In the genomic region with DNA sequence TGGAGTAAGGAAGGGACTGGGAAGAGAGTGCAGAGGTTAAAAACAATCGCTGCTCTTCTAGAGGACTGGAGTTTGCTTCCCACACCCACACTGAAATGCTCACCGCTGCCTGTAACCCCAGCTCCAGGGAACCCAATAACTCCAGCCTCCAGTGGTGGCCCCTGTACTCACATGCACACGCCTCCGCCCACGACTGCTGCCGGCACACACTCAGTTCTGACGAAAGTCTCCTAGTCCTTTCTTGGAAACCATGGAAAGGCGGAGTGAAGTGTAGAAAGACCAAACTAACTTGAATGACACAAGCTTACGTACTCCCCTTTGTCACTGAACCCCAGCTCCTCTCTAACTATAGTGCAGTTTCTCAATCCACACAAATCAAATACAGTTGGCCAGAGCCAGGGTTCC, we compare ENCODE assay signal across 19 mouse cellular contexts. TPM values are rescaled to one million over a fixed set of nuclear protein-coding genes. Genes with fewer than 3 reads are reported as not detected.
DNase-seq lines count a peak whose midpoint lies in the region; ATAC-seq and TF ChIP-seq lines count a peak whose summit lies in the region.
"Had no signal": no experiment of that assay in that cellular context is flagged by ENCODE, and none has a peak within 500 bp of the region (broad histone marks: within the 10 kb centered on the region; RNA-seq: fewer than 3 reads in every experiment).

No protein-coding gene starts in this region.

- no peak for ATAC-seq in intestine, postnatal 0 days
- ATAC-seq in forebrain, embryonic 15.5 days (replicated peaks), result no peak
- no peak for ATAC-seq in forebrain, embryonic 16.5 days
- ATAC-seq: forebrain, embryonic 14.5 days; hindbrain, embryonic 16.5 days had no signal

- 27% methylated on average over 9 of the region's 9 CpGs for WGBS in liver, adult 2 months
- 40% methylated on average over 9 of the region's 9 CpGs for WGBS in intestine, postnatal 0 days
- 82% methylated on average over 9 of the region's 9 CpGs for WGBS in forebrain, embryonic 15.5 days
- 73% methylated on average over 9 of the region's 9 CpGs for WGBS in forebrain, embryonic 16.5 days

- peaks cover 3% of the 10 kb centered on the region; the same call in 1 of the 2 replicates for H3K4me1 ChIP-seq in liver, adult 2 months (ENCODE audit: control insufficient read depth, insufficient read depth, low read length)
- no peaks in the 10 kb centered on the region for H3K4me1 ChIP-seq in intestine, postnatal 0 days (replicated peaks; ENCODE audit: control insufficient read depth, insufficient read depth, low read length)
- H3K4me1 ChIP-seq in forebrain, embryonic 15.5 days, result 0 out of 2 replicates have a peak, but pooled peaks cover 3% of the 10 kb centered on the region
- H3K4me1 ChIP-seq in forebrain, embryonic 16.5 days (replicated peaks; ENCODE audit: control insufficient read depth, insufficient read depth, low read length), result 0 out of 2 replicates have a peak, but pooled peaks cover 2% of the 10 kb centered on the region

- H3K36me3 ChIP-seq in liver, adult 2 months (ENCODE audit: control insufficient read depth, insufficient read depth, low read length), result no peaks in the 10 kb centered on the region
- H3K36me3 ChIP-seq in intestine, postnatal 0 days (ENCODE audit: control insufficient read depth, insufficient read depth), result no peaks in the 10 kb centered on the region
- H3K36me3 ChIP-seq in forebrain, embryonic 15.5 days, result no peaks in the 10 kb centered on the region
- no peaks in the 10 kb centered on the region for H3K36me3 ChIP-seq in forebrain, embryonic 16.5 days (ENCODE audit: control insufficient read depth, insufficient read depth)
- H3K36me3 ChIP-seq: embryonic facial prominence, embryonic 10.5 days; heart, embryonic 13.5 days; kidney, embryonic 15.5 days; limb, embryonic 15.5 days; neural tube, embryonic 15.5 days had no signal

- H3K27ac ChIP-seq in liver, adult 2 months (replicated peaks; ENCODE audit: insufficient read depth, low read depth, low read length), result no peak overlapping the region
- no peak overlapping the region for H3K27ac ChIP-seq in intestine, postnatal 0 days (ENCODE audit: low read depth, low read length)
- H3K27ac ChIP-seq in forebrain, embryonic 15.5 days (replicated peaks), result no peak overlapping the region
- no peak overlapping the region for H3K27ac ChIP-seq in forebrain, embryonic 16.5 days (ENCODE audit: low read length)
- H3K27ac ChIP-seq: embryonic facial prominence, embryonic 10.5 days; heart, embryonic 13.5 days; kidney, embryonic 15.5 days; limb, embryonic 15.5 days; neural tube, embryonic 15.5 days had no signal

- H3K4me2 ChIP-seq in intestine, postnatal 0 days (replicated peaks; ENCODE audit: low read depth), result peak overlapping the region; percentile 43
- no peak overlapping the region for H3K4me2 ChIP-seq in forebrain, embryonic 15.5 days (replicated peaks)
- no peak overlapping the region for H3K4me2 ChIP-seq in forebrain, embryonic 16.5 days (ENCODE audit: low read length)
- H3K4me2 ChIP-seq: heart, embryonic 13.5 days; kidney, embryonic 15.5 days; limb, embryonic 15.5 days; neural tube, embryonic 15.5 days had no signal

- H3K9ac ChIP-seq in liver, adult 2 months (ENCODE audit: low read depth, low read length), result no peak overlapping the region
- H3K9ac ChIP-seq in intestine, postnatal 0 days (ENCODE audit: low read depth, low read length), result no peak overlapping the region
- no peak overlapping the region for H3K9ac ChIP-seq in forebrain, embryonic 15.5 days (replicated peaks)
- H3K9ac ChIP-seq in forebrain, embryonic 16.5 days (replicated peaks; ENCODE audit: low read depth, low read length), result no peak overlapping the region
- H3K9ac ChIP-seq: heart, embryonic 13.5 days; kidney, embryonic 15.5 days; limb, embryonic 15.5 days; neural tube, embryonic 15.5 days had no signal

- H3K79me2 ChIP-seq in liver, adult 2 months (ENCODE audit: control insufficient read depth, insufficient read depth, low read length), result no peaks in the 10 kb centered on the region

- peak; percentile 53 for DNase-seq in liver, adult 2 months (ENCODE audit: extremely low read depth, low read depth, low spot score)
- DNase-seq in liver, result no peak
- DNase-seq in ES-CJ7 (ENCODE audit: low read depth, low spot score), result peak; percentile 66
- peak; percentile 64 for DNase-seq in adipocyte (ENCODE audit: low spot score)
- DNase-seq in left cerebral cortex, postnatal 14 days (ENCODE audit: low spot score in 2 of 2), result no peak
- DNase-seq: cerebellum, adult 11-12 months; heart, postnatal 36 days; right cerebral cortex, postnatal 25 days; thymus, postnatal 25 days had no signal

- H3K4me3 ChIP-seq in liver, adult 2 months (ENCODE audit: insufficient read depth, low read depth, low read length), result no peak overlapping the region
- H3K4me3 ChIP-seq in intestine, postnatal 0 days (ENCODE audit: low read depth, low read length), result no peak overlapping the region; the same call in 1 of the 2 replicates
- no peak overlapping the region for H3K4me3 ChIP-seq in forebrain, embryonic 15.5 days
- no peak overlapping the region for H3K4me3 ChIP-seq in forebrain, embryonic 16.5 days (replicated peaks; ENCODE audit: low read length)
- H3K4me3 ChIP-seq: embryonic facial prominence, embryonic 10.5 days; heart, embryonic 13.5 days; kidney, embryonic 15.5 days; limb, embryonic 15.5 days; neural tube, embryonic 15.5 days had no signal

- H3K27me3 ChIP-seq in liver, adult 2 months (ENCODE audit: control insufficient read depth, insufficient read depth, low read length), result no peaks in the 10 kb centered on the region
- H3K27me3 ChIP-seq in intestine, postnatal 0 days (replicated peaks; ENCODE audit: control insufficient read depth, insufficient read depth, low read length), result no peaks in the 10 kb centered on the region
- H3K27me3 ChIP-seq in forebrain, embryonic 15.5 days, result no peaks in the 10 kb centered on the region
- no peaks in the 10 kb centered on the region for H3K27me3 ChIP-seq in forebrain, embryonic 16.5 days (replicated peaks; ENCODE audit: control insufficient read depth, insufficient read depth, low read length)
- H3K27me3 ChIP-seq: heart, embryonic 13.5 days; limb, embryonic 15.5 days; neural tube, embryonic 15.5 days had no signal

- intact Hi-C loops in left cerebral cortex, postnatal 14 days (cut with DNase I), result loop anchor here (5.0 to 10.0 kb wide), 4 partner anchors 65 to 255 kb away; no protein-coding TSS in a partner anchor

- H3K9me3 ChIP-seq in intestine, postnatal 0 days (ENCODE audit: control insufficient read depth), result no peaks in the 10 kb centered on the region
- H3K9me3 ChIP-seq in forebrain, embryonic 15.5 days, result no peaks in the 10 kb centered on the region
- H3K9me3 ChIP-seq in forebrain, embryonic 16.5 days (ENCODE audit: control insufficient read depth, low read length), result no peaks in the 10 kb centered on the region
- H3K9me3 ChIP-seq: embryonic facial prominence, embryonic 10.5 days; heart, embryonic 13.5 days; kidney, embryonic 15.5 days; limb, embryonic 15.5 days; neural tube, embryonic 15.5 days had no signal

- 0 out of 2 replicates have a peak, but pooled peaks have one; percentile 15 for TF ChIP-seq CTCF in liver, adult 2 months (IDR thresholded peaks at IDR 0.05; ENCODE audit: low read depth, low read length)
- no peak; the same call in 1 of the 2 replicates for TF ChIP-seq CTCF in intestine, postnatal 0 days (IDR thresholded peaks at IDR 0.05; ENCODE audit: low read depth)

- no peak for TF ChIP-seq POLR2A in liver, adult 2 months (IDR thresholded peaks at IDR 0.05; ENCODE audit: extremely low read depth, insufficient read depth, low read length)

RNA-seq across cellular contexts. Expression of a gene that starts 2.6 kb away (rescaled TPM):
- 6.8 and 9.3 TPM in 2 replicates for total RNA-seq in liver, adult 2 months (2014; rRNA removed)
- polyA plus RNA-seq in liver, adult 2 months (2012; rRNA removed), result 17.3 and 28.3 TPM in 2 replicates
- 20.9 and 21.1 TPM in 2 replicates for polyA plus RNA-seq in intestine, postnatal 0 days (2015; fragmentation: Nextera tagmentation; extraction: Ambion mirVana)
- polyA plus RNA-seq in forebrain, embryonic 15.5 days (2015; fragmentation: Nextera tagmentation; extraction: Ambion mirVana), result 16.0 and 20.7 TPM in 2 replicates
- total RNA-seq in left cerebral cortex, postnatal 14 days (2021), result 10 to 100 TPM; 52.9 to 60.3 TPM
- polyA plus RNA-seq in forebrain, embryonic 16.5 days (2015; fragmentation: Nextera tagmentation; extraction: Ambion mirVana), result 16.8 and 21.9 TPM in 2 replicates

Comparison
In these comparisons a context has a peak if more than half of its experiments do, and no peak if none do; other contexts are left out.
1. DNase-seq: peak in liver, adult 2 months (single experiment), ES-CJ7 (single experiment) and adipocyte (single experiment); none in liver (single experiment) and left cerebral cortex, postnatal 14 days (0 of 2).